Mouse (Mus musculus) bone marrow macrophage, adult 2 months (primary cell): ENCODE measurements at regions not wholly inside any gene's neighbourhood (a gene's known extent, or its start where the extent isn't known, plus 50 kb on each side); places are given as distances from the start of the nearest gene placed in this dataset.

Experiments
- CTCF ChIP-seq: IDR thresholded peaks from 2 replicates; pipeline ENCODE4 v1.5.1; 2012; ENCODE audit warnings: low read depth, mild to moderate bottlenecking, low read length, moderate library complexity
- POLR2A ChIP-seq: IDR thresholded peaks from 2 replicates; pipeline ENCODE4 v1.6.1; 2012; ENCODE audit warnings: mild to moderate bottlenecking, low read depth, low read length, borderline replicate concordance

DNA sequence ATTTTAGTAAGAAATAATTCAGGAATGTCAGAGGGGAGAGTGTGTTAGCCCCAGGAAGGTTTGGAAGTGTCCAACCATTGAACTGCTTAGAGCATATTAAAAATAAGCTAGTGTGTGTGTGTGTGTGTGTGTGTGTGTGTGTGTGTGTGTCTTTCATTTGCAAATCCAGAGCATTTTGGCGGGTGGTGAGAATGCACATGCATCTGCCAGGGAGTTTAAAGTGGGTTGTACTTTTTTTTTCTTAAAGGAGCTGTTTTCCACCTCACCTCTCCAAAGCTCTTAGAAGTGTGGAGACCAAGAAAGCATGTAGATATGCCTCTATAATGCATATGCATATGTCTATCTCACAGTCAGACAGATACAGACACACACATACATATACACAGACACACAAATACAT, 267.6 kb upstream of the Pfn2 start:
- TF ChIP-seq CTCF (no peak), POLR2A (no peak)
